Mouse (Mus musculus): ENCODE results near the gene Taf6. TPM values are rescaled to one million over a fixed set of nuclear protein-coding genes. Genes with fewer than 3 reads are reported as not detected.

Taf6 gene
- polyA plus RNA-seq, 1 experiment: 47.1 TPM

DNA sequence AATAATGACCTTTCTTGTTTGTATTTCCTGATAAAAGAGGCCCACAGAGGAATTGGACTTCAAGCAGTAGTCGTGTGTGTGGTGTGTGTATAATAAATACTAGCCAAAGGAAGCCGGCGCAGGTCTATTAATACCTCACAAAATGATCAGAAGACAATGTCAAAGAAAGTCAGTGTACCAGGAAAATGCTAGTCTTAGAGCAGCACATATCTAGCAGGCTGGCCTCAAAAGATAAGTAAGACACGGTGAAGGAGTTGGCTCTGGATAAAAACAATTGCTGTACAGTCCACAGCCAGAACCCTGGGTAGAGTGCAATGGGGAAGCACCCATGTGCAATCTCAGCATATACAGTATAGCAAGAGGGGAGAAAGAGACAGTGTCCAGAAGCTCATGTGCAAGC is 50.0 kb downstream of the Taf6 start:
- Histone ChIP-seq H3K79me2 (ENCODE audit: control insufficient read depth, insufficient read depth) (no peaks in the 10 kb centered on the region), H3K4me2 (ENCODE audit: low read depth) (no peak overlapping the region), H3ac (ENCODE audit: control insufficient read depth, insufficient read length) (no peak overlapping the region), H3K27me3 (ENCODE audit: control insufficient read depth, insufficient read depth, insufficient read length) (no peaks in the 10 kb centered on the region), H3K36me3 (ENCODE audit: control insufficient read depth, insufficient read depth) (no peaks in the 10 kb centered on the region), H3K4me3 (no peak overlapping the region)
- TF ChIP-seq POLR2AphosphoS2 (IDR thresholded peaks at IDR 0.05; ENCODE audit: insufficient read length, low read depth) (no peak), MYOD1 (IDR thresholded peaks at IDR 0.05; ENCODE audit: control insufficient read depth in 1 of 3, insufficient read length in 2 of 3, low read depth in 2 of 3) (no peak), TCF12 (IDR thresholded peaks at IDR 0.05; ENCODE audit: insufficient read depth, poor library complexity, severe bottlenecking) (no peak), MAX (IDR thresholded peaks at IDR 0.05; ENCODE audit: low read depth) (no peak), E2F4 (IDR thresholded peaks at IDR 0.05; ENCODE audit: insufficient read depth) (no peak), CEBPB (IDR thresholded peaks at IDR 0.05; ENCODE audit: insufficient read depth, poor library complexity, severe bottlenecking) (no peak)

DNA sequence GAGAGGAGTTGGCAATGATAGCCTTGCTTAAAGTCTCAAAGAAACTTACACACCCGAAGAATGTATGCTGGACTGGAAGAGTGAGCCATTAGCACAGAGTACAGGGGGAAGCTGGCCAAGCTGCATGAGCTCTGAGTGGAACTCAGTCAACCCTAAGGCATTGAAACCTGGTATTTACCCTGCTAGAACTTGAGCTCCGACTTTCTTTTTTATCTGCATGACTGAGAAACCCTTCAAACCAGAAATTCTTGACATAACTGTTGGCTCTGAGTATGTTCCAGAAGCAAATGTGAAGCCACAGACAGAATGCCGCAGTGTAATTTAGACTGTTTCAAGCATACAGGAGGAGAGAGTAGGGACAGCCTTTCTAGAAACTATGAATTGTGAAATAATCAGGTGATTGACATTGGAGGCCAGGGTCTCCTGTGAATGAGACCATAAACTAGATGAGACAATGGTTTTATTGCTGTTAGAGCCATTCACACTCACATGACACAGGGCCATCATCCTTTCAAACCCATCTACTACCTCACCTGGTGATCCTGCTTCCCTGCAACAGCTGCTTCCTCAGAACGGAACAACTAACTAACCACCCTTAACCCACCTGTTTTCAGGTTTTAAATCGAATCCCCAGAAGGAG is 54.7 kb downstream of the Taf6 start:
- Histone ChIP-seq H3K36me3 (ENCODE audit: control insufficient read depth, insufficient read depth) (peaks cover 7% of the 10 kb centered on the region), H3ac (ENCODE audit: control insufficient read depth, insufficient read length) (no peak overlapping the region), H3K4me3 (no peak overlapping the region), H3K4me2 (ENCODE audit: low read depth) (no peak overlapping the region), H3K27me3 (ENCODE audit: control insufficient read depth, insufficient read depth, insufficient read length) (no peaks in the 10 kb centered on the region), H3K79me2 (ENCODE audit: control insufficient read depth, insufficient read depth) (no peaks in the 10 kb centered on the region)
- TF ChIP-seq REST (IDR thresholded peaks at IDR 0.05; ENCODE audit: insufficient read depth, insufficient read length): no peak
- no peak for TF ChIP-seq SRF (IDR thresholded peaks at IDR 0.05; ENCODE audit: control insufficient read depth, insufficient read length, low read depth)
- TF ChIP-seq TCF3 (IDR thresholded peaks at IDR 0.05; ENCODE audit: insufficient read length, low read depth): no peak
- no peak for TF ChIP-seq USF1 (IDR thresholded peaks at IDR 0.05; ENCODE audit: low read depth)
- no peak for TF ChIP-seq POLR2A (IDR thresholded peaks at IDR 0.05; ENCODE audit: insufficient read length, low read depth)
- TF ChIP-seq CEBPB (IDR thresholded peaks at IDR 0.05; ENCODE audit: insufficient read depth, poor library complexity, severe bottlenecking): no peak
- no peak for TF ChIP-seq MAX (IDR thresholded peaks at IDR 0.05; ENCODE audit: low read depth)
- TF ChIP-seq POLR2AphosphoS2 (IDR thresholded peaks at IDR 0.05; ENCODE audit: insufficient read length, low read depth): no peak
- TF ChIP-seq MYOD1 (IDR thresholded peaks at IDR 0.05; ENCODE audit: control insufficient read depth in 1 of 3, insufficient read length in 2 of 3, low read depth in 2 of 3): no peak

Other genes with a start within 250 kb of the Taf6 start
- not detected for gene Gjc3, start 224.4 kb downstream of the Taf6 start, polyA plus RNA-seq (2012; fragmentation: generic; extraction: Trizol)
- gene Azgp1, start 205.9 kb downstream of the Taf6 start, polyA plus RNA-seq (2012; fragmentation: generic; extraction: Trizol): not detected
- gene Smok3a, start 166.2 kb downstream of the Taf6 start, polyA plus RNA-seq (2012; fragmentation: generic; extraction: Trizol): not detected
- gene Smok3b, start 166.0 kb downstream of the Taf6 start, polyA plus RNA-seq (2012; fragmentation: generic; extraction: Trizol): not detected
- not detected for gene Smok3c, start 134.3 kb downstream of the Taf6 start, polyA plus RNA-seq (2012; fragmentation: generic; extraction: Trizol)
- gene Zkscan1, start 102.4 kb downstream of the Taf6 start, polyA plus RNA-seq (2012; fragmentation: generic; extraction: Trizol): 5.1 TPM
- 12.3 TPM for gene Zscan21, start 70.5 kb downstream of the Taf6 start, polyA plus RNA-seq (2012; fragmentation: generic; extraction: Trizol)
- gene Zfp113, start 31.7 kb downstream of the Taf6 start, polyA plus RNA-seq (2012; fragmentation: generic; extraction: Trizol): 3.0 TPM
- gene Cops6, start 26.4 kb downstream of the Taf6 start, polyA plus RNA-seq (2012; fragmentation: generic; extraction: Trizol): 186 TPM
- 10.4 TPM for gene Ap4m1, start 15.4 kb downstream of the Taf6 start, polyA plus RNA-seq (2012; fragmentation: generic; extraction: Trizol)
- 55.4 TPM for gene Mcm7, start 15.0 kb downstream of the Taf6 start, polyA plus RNA-seq (2012; fragmentation: generic; extraction: Trizol)
- gene Cnpy4, start within 50 bp of the Taf6 start, polyA plus RNA-seq (2012; fragmentation: generic; extraction: Trizol): 11.5 TPM
- 2.5 TPM for gene Mblac1, start 6.9 kb upstream of the Taf6 start, polyA plus RNA-seq (2012; fragmentation: generic; extraction: Trizol)
- not detected for gene Nxpe5, start 38.4 kb upstream of the Taf6 start, polyA plus RNA-seq (2012; fragmentation: generic; extraction: Trizol)
- gene Lamtor4, start 68.0 kb upstream of the Taf6 start, polyA plus RNA-seq (2012; fragmentation: generic; extraction: Trizol): 97.7 TPM
- 6.7 TPM for gene BC037034, start 76.6 kb upstream of the Taf6 start, polyA plus RNA-seq (2012; fragmentation: generic; extraction: Trizol)
- not detected for gene Gal3st4, start 85.4 kb upstream of the Taf6 start, polyA plus RNA-seq (2012; fragmentation: generic; extraction: Trizol)
- gene Gm43720, start 92.5 kb upstream of the Taf6 start, polyA plus RNA-seq (2012; fragmentation: generic; extraction: Trizol): 0.01 TPM
- gene Gpc2, start 92.6 kb upstream of the Taf6 start, polyA plus RNA-seq (2012; fragmentation: generic; extraction: Trizol): 0.54 TPM
- 0.01 TPM for gene Stag3, start 92.8 kb upstream of the Taf6 start, polyA plus RNA-seq (2012; fragmentation: generic; extraction: Trizol)
- 0.04 TPM for gene Pvrig, start 154.5 kb upstream of the Taf6 start, polyA plus RNA-seq (2012; fragmentation: generic; extraction: Trizol)